In the genomic region with DNA sequence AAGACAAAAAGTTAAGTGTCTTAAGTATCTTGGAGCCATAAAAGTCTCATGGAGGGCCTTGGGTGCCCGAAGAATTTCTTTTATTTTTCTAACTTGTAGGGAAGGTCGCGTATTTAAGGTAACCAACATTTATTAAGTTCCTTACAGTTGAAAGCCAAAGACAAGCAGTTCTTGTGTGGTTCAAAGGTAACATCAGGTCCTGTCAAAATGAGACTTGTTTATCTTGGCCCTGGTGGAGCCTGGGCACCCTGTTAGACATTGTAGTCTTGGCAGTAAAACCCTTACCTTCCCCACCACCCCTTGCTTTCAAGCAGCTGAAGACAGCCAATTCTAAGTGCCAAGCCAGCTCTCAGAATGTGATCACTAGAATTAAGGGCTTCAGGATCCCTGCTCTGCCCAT, we compare ENCODE assay signal across 8 mouse cellular contexts. TPM values are rescaled to one million over a fixed set of nuclear protein-coding genes. Genes with fewer than 3 reads are reported as not detected.
A peak's percentile ranks its signal among the peaks of the same experiment; 100 is the strongest.
DNase-seq lines count a peak whose midpoint lies in the region; ATAC-seq and TF ChIP-seq lines count a peak whose summit lies in the region.

No protein-coding gene starts in this region.

- ATAC-seq in neural tube, embryonic 15.5 days (ENCODE audit: low FRiP score): no peak

- peak overlapping the region; percentile 69 for H3K4me2 ChIP-seq in neural tube, embryonic 15.5 days

- WGBS in lung, adult 2 months: 63% methylated on average over 3 of the region's 3 CpGs
- 72% methylated on average over 3 of the region's 3 CpGs for WGBS in neural tube, embryonic 15.5 days

- peaks cover 4% of the 10 kb centered on the region; the same call in 1 of the 2 replicates for H3K36me3 ChIP-seq in neural tube, embryonic 15.5 days

- TF ChIP-seq CTCF in lung, adult 2 months (IDR thresholded peaks at IDR 0.05; ENCODE audit: insufficient read depth, low read length): no peak
- TF ChIP-seq CTCF in embryonic fibroblast, embryonic 13.5 days (IDR thresholded peaks at IDR 0.05; ENCODE audit: borderline replicate concordance, insufficient read depth, low read length): no peak

- no peak for DNase-seq in lung, adult 2 months
- no peak for DNase-seq in lung, postnatal 36 days
- peak; percentile 31 for DNase-seq in kidney, postnatal 14 days
- DNase-seq in urinary bladder, postnatal 4 days (ENCODE audit: low spot score in 2 of 2): no peak
- no peak for DNase-seq in cerebellum, postnatal 25 days
- DNase-seq in embryo, embryonic 9.5 days (ENCODE audit: extremely low spot score): no peak

- H3K27ac ChIP-seq in embryonic fibroblast, embryonic 13.5 days (ENCODE audit: insufficient read depth, low read length): no peak overlapping the region
- H3K27ac ChIP-seq in neural tube, embryonic 15.5 days (replicated peaks): no peak overlapping the region

- H3K4me1 ChIP-seq in lung, adult 2 months (ENCODE audit: control insufficient read depth, insufficient read depth, low read length): peaks cover 10% of the 10 kb centered on the region
- H3K4me1 ChIP-seq in embryonic fibroblast, embryonic 13.5 days (ENCODE audit: control insufficient read depth, insufficient read depth, low read length): peaks cover 6% of the 10 kb centered on the region; the same call in 1 of the 2 replicates
- H3K4me1 ChIP-seq in neural tube, embryonic 15.5 days: peaks cover 24% of the 10 kb centered on the region

- no peaks in the 10 kb centered on the region for H3K27me3 ChIP-seq in neural tube, embryonic 15.5 days (replicated peaks)

- TF ChIP-seq POLR2A in lung, adult 2 months (IDR thresholded peaks at IDR 0.05; ENCODE audit: borderline replicate concordance, extremely low read depth, low read depth, low read length): no peak
- no peak for TF ChIP-seq POLR2A in embryonic fibroblast, embryonic 13.5 days (IDR thresholded peaks at IDR 0.05; ENCODE audit: low read depth, low read length)

- H3K4me3 ChIP-seq in lung, adult 2 months (replicated peaks; ENCODE audit: extremely low read depth, low read depth, low read length): peak overlapping the region; percentile 9
- H3K4me3 ChIP-seq in embryonic fibroblast, embryonic 13.5 days (ENCODE audit: insufficient read depth, low read length): peak overlapping the region; percentile 62; the same call in 1 of the 2 replicates
- H3K4me3 ChIP-seq in neural tube, embryonic 15.5 days (replicated peaks): peak overlapping the region; percentile 72

- H3K9ac ChIP-seq in neural tube, embryonic 15.5 days (replicated peaks): peak overlapping the region; percentile 46; the same call in 1 of the 2 replicates

- no peaks in the 10 kb centered on the region for H3K9me3 ChIP-seq in neural tube, embryonic 15.5 days (replicated peaks)

RNA-seq across cellular contexts. Expression of gene Gmeb2, which starts 0.9 kb away (rescaled TPM):
- polyA plus RNA-seq in lung, adult 2 months (2012; rRNA removed): 22.2 and 26.3 TPM in 2 replicates
- polyA plus RNA-seq in embryonic fibroblast, embryonic 13.5 days (2011; ENCODE audit: insufficient read length, low read depth, missing spikeins): 20.0 and 23.6 TPM in 2 replicates
- polyA plus RNA-seq in neural tube, embryonic 15.5 days (2015; fragmentation: Nextera tagmentation; extraction: Ambion mirVana): 13.9 and 14.6 TPM in 2 replicates

RNA-seq across cellular contexts. Expression of gene Stmn3, which starts 25.6 kb away (rescaled TPM):
- 0.13 TPM in 1 of 2 replicates, not detected in the other for polyA plus RNA-seq in lung, adult 2 months (2012; rRNA removed)
- polyA plus RNA-seq in embryonic fibroblast, embryonic 13.5 days (2011; ENCODE audit: insufficient read length, low read depth, missing spikeins): not detected in 2 replicates
- 1,381 and 1,726 TPM in 2 replicates for polyA plus RNA-seq in neural tube, embryonic 15.5 days (2015; fragmentation: Nextera tagmentation; extraction: Ambion mirVana)

RNA-seq across cellular contexts. Expression of gene Rtel1, which starts 30.8 kb away (rescaled TPM):
- 23.1 and 41.0 TPM in 2 replicates for polyA plus RNA-seq in lung, adult 2 months (2012; rRNA removed)
- 40.8 and 43.5 TPM in 2 replicates for polyA plus RNA-seq in embryonic fibroblast, embryonic 13.5 days (2011; ENCODE audit: insufficient read length, low read depth, missing spikeins)
- polyA plus RNA-seq in neural tube, embryonic 15.5 days (2015; fragmentation: Nextera tagmentation; extraction: Ambion mirVana): 37.3 and 39.4 TPM in 2 replicates

RNA-seq across cellular contexts. Expression of gene Helz2, which starts 46.9 kb away (rescaled TPM):
- 49.7 and 54.3 TPM in 2 replicates for polyA plus RNA-seq in lung, adult 2 months (2012; rRNA removed)
- 10.5 and 12.3 TPM in 2 replicates for polyA plus RNA-seq in embryonic fibroblast, embryonic 13.5 days (2011; ENCODE audit: insufficient read length, low read depth, missing spikeins)
- polyA plus RNA-seq in neural tube, embryonic 15.5 days (2015; fragmentation: Nextera tagmentation; extraction: Ambion mirVana): 0.37 and 0.91 TPM in 2 replicates

Comparison
In these comparisons a context has a peak if more than half of its experiments do, and no peak if none do; other contexts are left out.
1. H3K4me3 ChIP-seq: peak in every context shown above with its lines; median percentile 72 in neural tube, embryonic 15.5 days; 62 in embryonic fibroblast, embryonic 13.5 days; 9 in lung, adult 2 months.
2. RNA of gene Stmn3, which starts 25.6 kb away (polyA plus RNA-seq): 1,381 to 1,726 TPM in neural tube, embryonic 15.5 days; 0.13 TPM in lung, adult 2 months and not detected in embryonic fibroblast, embryonic 13.5 days; every median in the first group is over 1,000 times any median in the second.